Mouse (Mus musculus) layer of hippocampus, postnatal 36 days (tissue): Measurements from ENCODE around the gene H2-DMa. TPM values are rescaled to one million over a fixed set of nuclear protein-coding genes. Genes with fewer than 3 reads are reported as not detected.
"Not testable (repeated sequence)": the region's sequence is repeated elsewhere in the genome, so short reads cannot be mapped to it uniquely, and the experiment has no call there.

ENCODE experiments used
- DNase-seq, 2 experiments: peaks; one replicate each; pipeline ENCODE4 v3.0.0; 2022
- total RNA-seq, 2 experiments: library from RNA; stranded (reverse); gene quantifications; 2 replicates each; pipeline ENCODE4 v1.2.3; 2021

H2-DMa gene
- total RNA-seq, 2 experiments from 2014 or later, result 26.7 to 31.7 TPM

GRCm38 (mm10) chr17:34126826-34127420, 7.6 kb downstream of the H2-DMa start:
- DNase-seq, result no peak

- peak in 1 of 2 experiments; percentile 66 for DNase-seq
Observed at GRCm38 (mm10) chr17:34127475-34127874, 8.1 kb downstream of the H2-DMa start.

GRCm38 (mm10) chr17:34128264-34128937, 9.1 kb downstream of the H2-DMa start:
- DNase-seq, result peak in 1 of 2 experiments; percentile 68

GRCm38 (mm10) chr17:34128944-34129791, 9.8 kb downstream of the H2-DMa start:
- no peak for DNase-seq

GRCm38 (mm10) chr17:34130073-34130947, 11.0 kb downstream of the H2-DMa start:
- no peak for DNase-seq

- DNase-seq, result no peak
Observed at GRCm38 (mm10) chr17:34131911-34132310, 12.6 kb downstream of the H2-DMa start.

GRCm38 (mm10) chr17:34133289-34133688, 13.9 kb downstream of the H2-DMa start:
- no peak for DNase-seq

GRCm38 (mm10) chr17:34134451-34134850, 15.1 kb downstream of the H2-DMa start:
- no peak for DNase-seq

- DNase-seq, result peak; percentile 96 to 97
Observed at GRCm38 (mm10) chr17:34135297-34136224, 16.2 kb downstream of the H2-DMa start.

GRCm38 (mm10) chr17:34137601-34138000, 18.3 kb downstream of the H2-DMa start:
- DNase-seq, result no peak

- DNase-seq, result no peak
Observed at GRCm38 (mm10) chr17:34138655-34139054, 19.3 kb downstream of the H2-DMa start.

GRCm38 (mm10) chr17:34139416-34139815, 20.1 kb downstream of the H2-DMa start:
- DNase-seq, result no peak

- DNase-seq, result no peak
Observed at GRCm38 (mm10) chr17:34140240-34140639, 20.9 kb downstream of the H2-DMa start.

GRCm38 (mm10) chr17:34141448-34141847, 22.1 kb downstream of the H2-DMa start:
- DNase-seq, result peak in 1 of 2 experiments; percentile 57

- no peak for DNase-seq
Observed at GRCm38 (mm10) chr17:34142456-34143010, 23.2 kb downstream of the H2-DMa start.

GRCm38 (mm10) chr17:34143033-34143432, 23.7 kb downstream of the H2-DMa start, which contains the start of gene H2-DMb2:
Gene H2-DMb2, plus strand, starts transcription at chr17:34143307.
- DNase-seq, result no peak

- no peak for DNase-seq
Observed at GRCm38 (mm10) chr17:34143461-34143860, 24.1 kb downstream of the H2-DMa start.

- DNase-seq, result not testable (repeated sequence)
Observed at GRCm38 (mm10) chr17:34144221-34144620, 24.9 kb downstream of the H2-DMa start.

- no peak for DNase-seq
Observed at GRCm38 (mm10) chr17:34144960-34145371, 25.6 kb downstream of the H2-DMa start.

GRCm38 (mm10) chr17:34152923-34153322, 33.6 kb downstream of the H2-DMa start, which contains the start of gene H2-DMb1:
Gene H2-DMb1, plus strand, starts transcription at chr17:34153072.
- no peak for DNase-seq
